Mouse (Mus musculus) forebrain, embryonic 10.5 days (tissue): ENCODE measurements at regions not wholly inside any gene's neighbourhood (a gene's known extent, or its start where the extent isn't known, plus 50 kb on each side); places are given as distances from the start of the nearest gene placed in this dataset.

Experiments used
- DNase-seq: peaks from one replicate; pipeline ENCODE4 v3.0.0-alpha.2; 2017; ENCODE audit warnings: low spot score; ENCODE audit errors: extremely low spot score
- H3K27ac ChIP-seq: fragments of 300-500 bp; sonication (generic); 2 replicates; pipeline ENCODE4 v1.5.1; 2016; ENCODE audit warnings: mild to moderate bottlenecking
- H3K27me3 ChIP-seq: fragments of 300-500 bp; sonication (generic); 2 replicates; pipeline ENCODE4 v1.6.1; 2016; ENCODE audit warnings: mild to moderate bottlenecking; ENCODE audit not compliant: poor library complexity, severe bottlenecking
- H3K36me3 ChIP-seq: fragments of 300-500 bp; sonication (generic); replicated peaks from 2 replicates; pipeline ENCODE4 v1.6.1; 2016; ENCODE audit warnings: mild to moderate bottlenecking, moderate library complexity
- H3K4me1 ChIP-seq: fragments of 300-500 bp; sonication (generic); 2 replicates; pipeline ENCODE4 v1.6.1; 2016
- H3K4me3 ChIP-seq: fragments of 300-500 bp; sonication (generic); 2 replicates; pipeline ENCODE4 v1.5.1; 2016; ENCODE audit warnings: mild to moderate bottlenecking, moderate library complexity
- H3K9me3 ChIP-seq: fragments of 300-500 bp; sonication (generic); 2 replicates; pipeline ENCODE4 v1.6.1; 2016; ENCODE audit warnings: mild to moderate bottlenecking, moderate library complexity
- WGBS: fragments of 180-500 bp; shearing (Covaris S2); methylation state at CpG from one replicate; pipeline ENCODE4 v1.1.7; 2016; 5-methylcytosine and 5-hydroxymethylcytosine counted together

DNA sequence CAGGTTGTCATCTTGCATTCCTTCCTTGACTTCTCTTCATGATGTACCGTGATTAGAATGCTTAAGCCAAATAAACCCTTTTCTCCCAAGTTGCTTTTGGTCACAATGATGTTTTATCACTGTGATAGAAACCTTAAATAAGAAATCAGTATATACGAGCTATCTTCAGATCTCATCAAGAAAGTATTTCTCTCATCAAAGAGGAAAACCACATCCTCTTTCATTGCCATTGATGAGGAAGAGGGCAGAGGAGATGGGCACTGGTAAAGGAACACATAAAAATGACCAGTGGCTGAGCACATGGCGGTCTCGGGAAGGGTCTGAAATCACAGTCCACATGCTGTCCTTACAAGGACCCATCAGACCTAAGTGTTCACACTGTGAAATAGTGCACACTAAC lies 296.2 kb upstream of the Nrip1 start:
- no peak for DNase-seq
- Histone ChIP-seq H3K4me3 (no peak overlapping the region), H3K4me1 (no peaks in the 10 kb centered on the region), H3K36me3 (no peaks in the 10 kb centered on the region), H3K9me3 (no peaks in the 10 kb centered on the region), H3K27ac (no peak overlapping the region), H3K27me3 (no peaks in the 10 kb centered on the region)
- WGBS = 94% methylated on average over 4 of the region's 4 CpGs

DNA sequence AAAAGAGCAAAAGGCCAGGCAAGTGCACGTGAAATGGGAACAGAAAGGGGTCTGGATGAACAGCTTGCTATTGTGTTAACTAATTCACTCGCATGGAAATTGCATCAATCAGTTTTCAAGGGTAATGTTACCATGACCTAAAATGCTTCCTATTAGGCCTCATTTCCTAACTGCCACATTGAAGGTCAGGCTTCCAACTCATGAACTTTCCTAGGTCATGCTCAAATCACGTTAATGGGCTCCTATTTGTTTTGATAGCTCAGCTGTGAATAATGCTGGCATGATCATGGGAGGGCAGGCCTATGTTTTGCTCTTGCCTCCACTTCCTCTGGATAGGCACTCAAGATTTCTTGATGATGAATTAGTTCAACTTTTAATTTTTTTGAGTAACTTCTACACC lies 293.4 kb upstream of the Nrip1 start:
- Histone ChIP-seq H3K27ac (no peak overlapping the region), H3K9me3 (no peaks in the 10 kb centered on the region), H3K4me1 (no peaks in the 10 kb centered on the region), H3K27me3 (no peaks in the 10 kb centered on the region), H3K4me3 (no peak overlapping the region), H3K36me3 (no peaks in the 10 kb centered on the region)
- 55% methylated on average over 3 of the region's 3 CpGs for WGBS
- DNase-seq = no peak

DNA sequence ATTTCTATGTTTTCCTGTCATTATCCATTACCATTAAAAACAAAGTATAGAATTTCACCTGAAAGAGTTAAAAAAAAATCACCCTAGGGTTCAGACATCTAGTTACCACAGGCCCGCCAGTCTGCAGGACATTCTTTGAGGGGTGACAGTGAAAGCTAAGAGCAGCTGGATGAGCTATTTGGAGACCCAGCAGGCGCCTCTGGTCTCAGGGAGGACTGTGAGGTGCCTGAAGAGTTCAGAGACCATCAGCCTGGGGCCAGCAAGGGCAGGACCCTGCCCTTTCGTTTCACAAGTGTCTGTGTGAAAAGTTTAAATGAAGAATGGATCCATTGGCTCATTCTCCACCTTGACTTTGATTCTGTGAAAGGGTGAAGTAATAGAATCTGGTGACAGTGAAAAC lies 281.5 kb upstream of the Nrip1 start:
- no peak for DNase-seq

DNA sequence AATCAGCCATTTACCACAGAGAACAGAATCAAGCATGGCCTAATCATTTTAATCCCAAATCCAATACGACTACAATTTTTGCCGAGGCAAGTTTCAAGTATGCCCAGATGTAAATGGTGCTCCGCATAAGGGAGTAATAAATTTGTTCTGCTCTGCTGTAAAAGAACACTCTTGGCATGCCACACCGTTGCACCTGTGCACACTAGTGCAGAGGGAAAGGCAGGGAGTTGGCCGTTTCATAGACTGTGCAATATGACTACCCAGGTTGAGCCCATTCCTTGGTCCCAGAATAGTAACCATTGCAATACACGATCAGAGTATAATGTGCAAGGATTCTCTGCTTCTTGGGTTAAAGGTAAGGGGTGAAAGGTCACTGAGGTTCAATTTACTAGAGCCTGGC lies 270.7 kb upstream of the Nrip1 start:
- Histone ChIP-seq H3K4me1 (no peaks in the 10 kb centered on the region), H3K9me3 (no peaks in the 10 kb centered on the region; the same call in 1 of the 2 replicates), H3K4me3 (no peak overlapping the region), H3K27me3 (no peaks in the 10 kb centered on the region), H3K27ac (no peak overlapping the region), H3K36me3 (no peaks in the 10 kb centered on the region)
- no peak for DNase-seq
- 89% methylated on average over 6 of the region's 6 CpGs for WGBS

More for the DNA sequence above, 281.5 kb upstream of the Nrip1 start:
- H3K27me3 ChIP-seq = no peaks in the 10 kb centered on the region
- no peaks in the 10 kb centered on the region for H3K9me3 ChIP-seq
- H3K27ac ChIP-seq = no peak overlapping the region
- H3K4me1 ChIP-seq = peaks cover 18% of the 10 kb centered on the region
- 27% methylated on average over 3 of the region's 3 CpGs for WGBS
- H3K4me3 ChIP-seq = no peak overlapping the region
- no peaks in the 10 kb centered on the region for H3K36me3 ChIP-seq

DNA sequence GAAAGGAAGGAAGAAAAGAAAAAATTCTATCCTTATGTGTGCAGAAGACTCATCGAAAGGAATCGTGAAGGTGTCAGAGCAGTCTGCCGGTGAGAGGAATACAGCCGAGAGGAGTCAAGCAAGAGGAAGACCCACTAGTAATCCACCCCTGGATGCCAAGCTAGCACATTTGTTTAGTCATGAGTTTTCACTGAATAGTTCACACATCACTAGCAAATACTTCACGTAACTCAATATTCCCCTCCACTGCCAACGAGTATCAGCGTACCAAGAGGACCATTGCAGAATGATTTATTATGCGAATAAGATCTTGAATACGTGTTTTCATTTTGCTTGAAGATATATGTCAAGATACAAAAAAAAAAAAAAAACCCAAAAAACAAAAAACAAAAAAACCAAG lies 270.2 kb upstream of the Nrip1 start:
- no peak overlapping the region for H3K4me3 ChIP-seq
- no peak overlapping the region for H3K27ac ChIP-seq
- H3K9me3 ChIP-seq = no peaks in the 10 kb centered on the region; the same call in 1 of the 2 replicates
- no peaks in the 10 kb centered on the region for H3K36me3 ChIP-seq
- 95% methylated on average over 9 of the region's 9 CpGs for WGBS
- no peaks in the 10 kb centered on the region for H3K27me3 ChIP-seq
- no peaks in the 10 kb centered on the region for H3K4me1 ChIP-seq
- DNase-seq = no peak

DNA sequence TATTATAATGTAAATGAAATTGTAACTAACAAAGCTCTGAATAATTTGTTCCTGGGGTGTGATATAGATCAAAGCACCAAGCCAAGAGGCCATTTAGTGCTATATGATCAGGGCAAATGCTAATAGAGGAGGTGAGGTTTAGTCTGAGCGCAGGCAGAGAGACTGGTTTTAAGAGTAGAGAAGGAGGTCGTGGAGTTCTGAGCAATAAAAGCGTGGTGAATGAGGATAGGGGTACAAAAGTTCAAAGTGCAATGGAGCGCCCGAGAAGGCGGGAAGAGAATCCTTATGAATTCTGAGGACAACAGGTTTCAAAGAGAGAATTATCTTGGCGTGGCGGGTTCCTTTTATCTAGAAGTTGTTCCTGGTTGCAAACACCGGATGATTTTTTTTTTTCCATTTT lies 261.5 kb upstream of the Nrip1 start:
- no peaks in the 10 kb centered on the region for H3K36me3 ChIP-seq
- WGBS = 88% methylated on average over 9 of the region's 9 CpGs
- H3K9me3 ChIP-seq = no peaks in the 10 kb centered on the region
- H3K4me1 ChIP-seq = no peaks in the 10 kb centered on the region
- no peak overlapping the region for H3K4me3 ChIP-seq
- H3K27me3 ChIP-seq = no peaks in the 10 kb centered on the region
- H3K27ac ChIP-seq = no peak overlapping the region
- DNase-seq = no peak

DNA sequence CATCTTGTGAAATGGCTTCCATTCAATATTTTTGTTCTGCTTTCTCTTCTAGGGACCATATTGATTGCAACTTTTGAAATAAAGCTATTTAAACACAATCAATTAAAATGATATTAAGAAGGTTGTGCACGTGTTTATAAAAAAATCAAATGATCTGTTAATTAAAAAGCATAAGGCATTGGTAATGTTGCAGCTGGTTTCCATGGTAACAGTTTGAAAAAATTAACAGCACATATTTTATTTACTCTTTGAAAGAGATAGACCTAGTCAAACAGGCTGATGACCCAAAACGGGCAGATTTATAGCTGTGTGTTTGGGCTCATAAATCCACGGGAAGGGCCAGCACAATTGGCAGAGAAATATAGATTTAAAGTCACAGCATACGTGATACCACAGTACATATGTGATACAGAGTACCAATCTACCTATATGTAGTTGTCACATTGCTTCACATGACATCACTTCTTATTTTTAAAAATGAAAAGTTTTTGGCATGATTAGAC lies 260.6 kb upstream of the Nrip1 start:
- H3K4me1 ChIP-seq = no peaks in the 10 kb centered on the region
- 91% methylated on average over 4 of the region's 4 CpGs for WGBS
- no peak for DNase-seq
- no peaks in the 10 kb centered on the region for H3K36me3 ChIP-seq
- H3K9me3 ChIP-seq = no peaks in the 10 kb centered on the region
- H3K4me3 ChIP-seq = no peak overlapping the region
- no peaks in the 10 kb centered on the region for H3K27me3 ChIP-seq
- H3K27ac ChIP-seq = no peak overlapping the region

DNA sequence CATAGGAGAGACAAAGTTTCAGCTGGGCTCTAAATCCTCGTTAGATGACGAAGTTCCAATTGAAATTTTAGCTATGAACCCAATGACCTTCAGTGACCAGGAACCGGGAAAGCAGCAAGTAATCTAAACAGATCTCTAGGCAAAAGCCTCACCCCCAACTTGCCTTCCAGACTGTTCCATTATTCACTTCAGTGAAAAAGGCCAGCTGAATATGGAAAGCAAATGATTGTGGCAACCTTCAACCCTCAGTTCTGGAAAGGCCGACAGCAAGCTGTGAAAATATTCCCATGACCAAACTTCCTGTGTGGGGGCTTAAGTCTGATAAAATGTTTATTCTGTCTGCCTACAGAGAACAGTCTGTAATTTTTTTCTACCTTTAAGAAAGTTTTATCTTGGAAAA lies 252.5 kb upstream of the Nrip1 start:
- DNase-seq = no peak
- 58% methylated on average over 4 of the region's 4 CpGs for WGBS
- H3K4me1 ChIP-seq = peaks cover 10% of the 10 kb centered on the region; the same call in 1 of the 2 replicates

DNA sequence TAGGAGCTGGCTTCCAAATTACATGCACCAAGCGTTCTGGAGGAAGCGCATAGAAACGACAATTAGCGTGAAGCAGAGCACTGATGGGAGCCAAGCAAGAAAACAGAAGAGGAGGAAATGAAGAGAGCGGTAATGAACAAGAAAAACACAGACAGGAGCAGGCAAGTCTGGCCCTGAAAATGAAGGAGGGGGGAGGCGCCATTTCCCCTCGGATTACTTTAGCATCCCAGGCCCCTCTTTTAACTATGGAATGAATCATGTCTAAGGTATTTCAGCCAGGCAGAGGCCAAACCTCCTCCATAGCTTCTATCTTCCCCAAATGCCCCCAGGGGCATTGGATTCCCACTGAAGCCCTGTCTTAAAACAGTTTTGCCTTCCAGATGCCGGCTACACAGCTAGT lies 248.1 kb upstream of the Nrip1 start:
- no peak overlapping the region for H3K27ac ChIP-seq
- no peaks in the 10 kb centered on the region for H3K36me3 ChIP-seq
- H3K27me3 ChIP-seq = no peaks in the 10 kb centered on the region
- DNase-seq = no peak
- no peak overlapping the region for H3K4me3 ChIP-seq
- H3K9me3 ChIP-seq = no peaks in the 10 kb centered on the region
- 49% methylated on average over 8 of the region's 8 CpGs for whole genome bisulfite sequencing
- H3K4me1 ChIP-seq = peaks cover 10% of the 10 kb centered on the region; the same call in 1 of the 2 replicates

More for the DNA sequence above, 252.5 kb upstream of the Nrip1 start:
- Histone ChIP-seq H3K9me3 (no peaks in the 10 kb centered on the region), H3K4me3 (no peak overlapping the region), H3K27me3 (no peaks in the 10 kb centered on the region), H3K27ac (no peak overlapping the region), H3K36me3 (no peaks in the 10 kb centered on the region)

DNA sequence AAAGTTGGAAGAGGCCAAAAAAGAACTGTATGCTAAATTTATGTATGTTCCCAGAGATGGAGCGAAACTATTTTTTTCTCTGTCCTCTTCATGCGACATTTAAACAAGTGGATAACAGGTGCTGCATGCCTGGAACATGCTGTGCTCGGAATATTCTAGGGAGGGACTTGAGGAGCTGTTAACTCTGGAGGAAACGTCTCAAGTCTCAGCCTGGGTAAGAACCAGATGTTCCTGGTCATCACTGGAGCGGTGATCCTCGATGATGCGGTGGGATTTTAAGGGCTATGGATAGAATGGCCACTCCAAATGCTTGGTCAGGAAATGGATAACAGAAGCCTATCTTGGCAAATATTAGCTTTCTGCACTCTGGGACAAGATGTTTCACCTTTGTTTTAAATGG lies 244.7 kb upstream of the Nrip1 start:
- no peak for DNase-seq
- Histone ChIP-seq H3K27me3 (no peaks in the 10 kb centered on the region), H3K9me3 (no peaks in the 10 kb centered on the region), H3K4me1 (peaks cover 4% of the 10 kb centered on the region; the same call in 1 of the 2 replicates), H3K27ac (no peak overlapping the region), H3K4me3 (no peak overlapping the region), H3K36me3 (no peaks in the 10 kb centered on the region)
- WGBS = 88% methylated on average over 7 of the region's 7 CpGs

DNA sequence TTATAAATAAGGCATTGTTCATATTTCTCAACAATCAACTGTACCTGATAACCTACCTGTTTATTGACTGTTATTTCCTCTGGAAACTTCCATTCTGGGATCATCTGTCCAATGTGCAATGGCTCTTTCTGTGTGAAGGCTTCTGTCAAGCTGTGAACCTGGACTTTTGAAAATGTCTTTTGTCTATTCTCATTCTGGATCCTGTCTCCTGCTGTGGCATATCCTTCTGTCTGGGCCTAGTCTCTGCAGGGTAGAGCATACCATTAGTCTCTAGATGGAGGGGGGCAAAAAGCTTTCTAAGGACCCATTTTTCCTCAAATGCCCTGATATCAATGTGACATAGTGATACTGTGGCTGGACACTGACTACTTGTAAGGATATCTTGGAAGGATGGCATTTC lies 237.4 kb upstream of the Nrip1 start:
- DNase-seq = no peak
- Histone ChIP-seq H3K4me3 (no peak overlapping the region), H3K27me3 (no peaks in the 10 kb centered on the region), H3K36me3 (no peaks in the 10 kb centered on the region), H3K27ac (no peak overlapping the region), H3K9me3 (no peaks in the 10 kb centered on the region), H3K4me1 (peaks cover 3% of the 10 kb centered on the region; the same call in 1 of the 2 replicates)

DNA sequence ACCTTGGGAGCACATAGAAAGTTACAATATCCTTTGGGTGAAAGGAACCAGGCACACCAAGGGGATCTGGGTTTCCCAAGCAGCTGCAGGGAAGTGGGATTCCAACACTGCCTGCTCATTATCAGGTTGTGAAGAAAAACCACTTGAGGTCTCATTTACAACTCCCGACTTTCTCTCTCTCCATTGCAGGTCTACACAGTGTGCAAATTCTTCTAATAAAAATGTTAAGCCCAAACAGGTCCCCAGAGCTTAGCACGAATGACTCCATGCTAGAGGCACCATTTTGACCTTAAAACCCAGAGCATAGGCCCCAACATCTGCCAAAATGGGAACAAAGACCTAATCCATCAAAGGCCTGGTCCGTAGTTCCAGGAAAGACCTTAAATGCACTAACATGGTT lies 231.3 kb upstream of the Nrip1 start:
- Histone ChIP-seq H3K4me3 (no peak overlapping the region), H3K27me3 (no peaks in the 10 kb centered on the region), H3K4me1 (no peaks in the 10 kb centered on the region; the same call in 1 of the 2 replicates), H3K27ac (no peak overlapping the region), H3K9me3 (no peaks in the 10 kb centered on the region), H3K36me3 (no peaks in the 10 kb centered on the region)
- WGBS = 77% methylated on average over 3 of the region's 3 CpGs
- no peak for DNase-seq

DNA sequence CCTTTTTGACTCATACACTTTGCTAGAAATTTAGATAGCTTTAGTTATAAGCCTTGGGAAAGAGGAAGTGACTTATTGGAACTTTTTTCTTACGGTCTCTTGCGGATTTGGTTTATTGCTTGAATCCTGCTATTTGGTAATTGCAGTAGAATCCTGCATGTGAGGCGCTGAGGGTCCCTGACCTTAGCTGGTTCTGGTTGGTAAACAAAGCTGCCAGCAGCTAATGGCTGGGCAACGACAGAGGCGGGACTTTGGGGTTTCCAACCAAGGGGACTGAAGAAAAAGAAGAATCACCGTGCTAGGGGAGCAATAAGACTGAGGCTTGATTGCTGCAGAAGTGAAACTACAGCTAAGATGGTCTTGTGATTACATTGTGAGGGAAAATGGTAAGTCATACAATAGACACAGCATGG lies 230.2 kb upstream of the Nrip1 start:
- H3K9me3 ChIP-seq = no peaks in the 10 kb centered on the region
- WGBS = 82% methylated on average over 6 of the region's 6 CpGs
- no peaks in the 10 kb centered on the region for H3K36me3 ChIP-seq
- no peak overlapping the region for H3K27ac ChIP-seq
- H3K4me1 ChIP-seq = no peaks in the 10 kb centered on the region; the same call in 1 of the 2 replicates
- no peak overlapping the region for H3K4me3 ChIP-seq
- no peak for DNase-seq
- no peaks in the 10 kb centered on the region for H3K27me3 ChIP-seq

DNA sequence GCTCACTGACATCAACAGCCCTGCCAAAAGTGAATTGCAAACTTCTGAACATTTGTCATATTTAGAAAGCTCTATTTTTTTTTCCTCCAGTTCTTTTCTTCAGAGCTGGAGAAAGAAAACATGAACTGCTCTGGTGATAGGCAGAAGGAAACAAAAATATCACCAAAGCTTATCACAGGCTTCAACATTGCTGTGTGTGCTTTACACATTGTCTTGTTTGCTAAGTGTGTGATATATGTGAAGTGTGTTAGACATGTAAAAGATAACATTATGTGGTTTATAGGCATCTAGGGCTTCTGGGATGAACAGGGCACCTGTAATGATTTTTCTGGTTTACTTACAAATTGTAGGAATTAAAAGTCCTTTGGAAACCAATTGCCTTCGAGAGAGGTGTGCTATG lies 229.8 kb upstream of the Nrip1 start:
- no peak overlapping the region for H3K4me3 ChIP-seq
- DNase-seq = no peak
- H3K27ac ChIP-seq = no peak overlapping the region
- H3K36me3 ChIP-seq = no peaks in the 10 kb centered on the region
- H3K27me3 ChIP-seq = no peaks in the 10 kb centered on the region
- H3K9me3 ChIP-seq = no peaks in the 10 kb centered on the region
- H3K4me1 ChIP-seq = no peaks in the 10 kb centered on the region; the same call in 1 of the 2 replicates
- 79% methylated on average over 1 of the region's 1 CpGs for WGBS
